Mouse (Mus musculus) neural tube, embryonic 13.5 days (tissue): Measurements from ENCODE around the gene D630045J12Rik. TPM values are rescaled to one million over a fixed set of nuclear protein-coding genes. Genes with fewer than 3 reads are reported as not detected.
A peak's percentile ranks its signal among the peaks of the same experiment; 100 is the strongest.

ENCODE experiments used
- ATAC-seq: fragments of 200-750 bp; cut with Nextera tagmentation; 2 replicates; pipeline ENCODE4 v1.8.0; 2017; ENCODE audit warnings: low read depth, mild to moderate bottlenecking, moderate TSS enrichment, moderate library complexity
- H3K27ac ChIP-seq: fragments of 300-500 bp; sonication (generic); replicated peaks from 2 replicates; pipeline ENCODE4 v1.5.1; 2015; ENCODE audit warnings: moderate library complexity, mild to moderate bottlenecking, inconsistent platforms
- H3K27me3 ChIP-seq: fragments of 300-500 bp; sonication (generic); 2 replicates; pipeline ENCODE4 v1.6.1; 2015; ENCODE audit warnings: mild to moderate bottlenecking, inconsistent platforms
- H3K36me3 ChIP-seq: fragments of 300-500 bp; sonication (generic); 2 replicates; pipeline ENCODE4 v1.6.1; 2015; ENCODE audit warnings: mild to moderate bottlenecking, inconsistent platforms
- H3K4me1 ChIP-seq: fragments of 300-500 bp; sonication (generic); replicated peaks from 2 replicates; pipeline ENCODE4 v1.6.1; 2015; ENCODE audit warnings: inconsistent platforms
- H3K4me2 ChIP-seq: fragments of 300-500 bp; sonication (generic); 2 replicates; pipeline ENCODE4 v1.6.1; 2015; ENCODE audit warnings: inconsistent platforms, mild to moderate bottlenecking, moderate library complexity
- H3K4me3 ChIP-seq: fragments of 300-500 bp; sonication (generic); 2 replicates; pipeline ENCODE4 v1.5.1; 2015; ENCODE audit warnings: mild to moderate bottlenecking, inconsistent platforms
- H3K9ac ChIP-seq: fragments of 300-500 bp; sonication (generic); 2 replicates; pipeline ENCODE4 v1.6.1; 2015; ENCODE audit warnings: moderate library complexity, mild to moderate bottlenecking, inconsistent platforms
- H3K9me3 ChIP-seq: fragments of 300-500 bp; sonication (generic); 2 replicates; pipeline ENCODE4 v1.6.1; 2016; ENCODE audit warnings: inconsistent platforms
- WGBS: fragments of 180-500 bp; shearing (Covaris S2); methylation state at CpG from one replicate; pipeline ENCODE4 v1.1.7; 2015; 5-methylcytosine and 5-hydroxymethylcytosine counted together
- polyA plus RNA-seq: library from polyadenylated mRNA; unstranded; fragments of >200 nt; fragmentation: Nextera tagmentation; extraction: Ambion mirVana; gene quantifications from 2 replicates; pipeline ENCODE4 v1.2.1, GENCODE M21; 2015

D630045J12Rik gene
- polyA plus RNA-seq, 1 experiment from 2014 or later: 14.6 TPM

- Histone ChIP-seq H3K9me3 (0 out of 2 replicates have a peak, but pooled peaks cover 3% of the 10 kb centered on the region), H3K4me2 (no peak overlapping the region), H3K4me3 (no peak overlapping the region), H3K27ac (no peak overlapping the region), H3K36me3 (no peaks in the 10 kb centered on the region), H3K27me3 (no peaks in the 10 kb centered on the region), H3K9ac (no peak overlapping the region), H3K4me1 (peaks cover 37% of the 10 kb centered on the region)
- ATAC-seq: no peak
- 80% methylated on average over 4 of the region's 4 CpGs for WGBS
Observed at GRCm38 (mm10) chr6:38238382-38238781, 15.4 kb downstream of the D630045J12Rik start.

GRCm38 (mm10) chr6:38235991-38236658, 17.7 kb downstream of the D630045J12Rik start:
- no peak for ATAC-seq
- H3K27ac ChIP-seq: no peak overlapping the region

GRCm38 (mm10) chr6:38233803-38234202, 20.0 kb downstream of the D630045J12Rik start:
- Histone ChIP-seq H3K9me3 (0 out of 2 replicates have a peak, but pooled peaks cover 3% of the 10 kb centered on the region), H3K36me3 (no peaks in the 10 kb centered on the region), H3K27me3 (no peaks in the 10 kb centered on the region), H3K4me2 (no peak overlapping the region), H3K9ac (no peak overlapping the region), H3K27ac (no peak overlapping the region), H3K4me3 (no peak overlapping the region), H3K4me1 (peaks cover 18% of the 10 kb centered on the region)
- no peak for ATAC-seq
- WGBS: 95% methylated on average over 3 of the region's 3 CpGs

More at GRCm38 (mm10) chr6:38235991-38236658, 17.7 kb downstream of the D630045J12Rik start:
- Histone ChIP-seq H3K4me1 (peaks cover 34% of the 10 kb centered on the region), H3K9me3 (0 out of 2 replicates have a peak, but pooled peaks cover 3% of the 10 kb centered on the region), H3K4me3 (no peak overlapping the region), H3K36me3 (no peaks in the 10 kb centered on the region), H3K27me3 (no peaks in the 10 kb centered on the region), H3K9ac (no peak overlapping the region), H3K4me2 (no peak overlapping the region)
- 82% methylated on average over 7 of the region's 7 CpGs for WGBS

GRCm38 (mm10) chr6:38232917-38233316, 20.9 kb downstream of the D630045J12Rik start:
- peak overlapping the region; percentile 17; the same call in 1 of the 2 replicates for H3K9ac ChIP-seq
- peaks cover 18% of the 10 kb centered on the region for H3K4me1 ChIP-seq
- no peak for ATAC-seq
- H3K27me3 ChIP-seq: no peaks in the 10 kb centered on the region
- H3K9me3 ChIP-seq: 0 out of 2 replicates have a peak, but pooled peaks cover 3% of the 10 kb centered on the region
- H3K4me3 ChIP-seq: no peak overlapping the region
- no peak overlapping the region for H3K4me2 ChIP-seq
- H3K27ac ChIP-seq: peak overlapping the region; percentile 59; the same call in 1 of the 2 replicates
- WGBS: 71% methylated on average over 3 of the region's 3 CpGs
- no peaks in the 10 kb centered on the region for H3K36me3 ChIP-seq

GRCm38 (mm10) chr6:38231994-38232393, 21.8 kb downstream of the D630045J12Rik start:
- WGBS: 60% methylated on average over 4 of the region's 4 CpGs
- H3K9ac ChIP-seq: 0 out of 2 replicates have a peak overlapping the region, but pooled peaks have one; percentile 17
- peak overlapping the region; percentile 59 for H3K27ac ChIP-seq
- 0 out of 2 replicates have a peak overlapping the region, but pooled peaks have one; percentile 18 for H3K4me2 ChIP-seq
- no peaks in the 10 kb centered on the region for H3K9me3 ChIP-seq
- peaks cover 18% of the 10 kb centered on the region for H3K4me1 ChIP-seq
- no peaks in the 10 kb centered on the region for H3K36me3 ChIP-seq
- no peak overlapping the region for H3K4me3 ChIP-seq
- ATAC-seq: peak; percentile 52
- no peaks in the 10 kb centered on the region for H3K27me3 ChIP-seq

- no peaks in the 10 kb centered on the region for H3K9me3 ChIP-seq
- peak overlapping the region; percentile 78 for H3K27ac ChIP-seq
- no peaks in the 10 kb centered on the region for H3K27me3 ChIP-seq
- no peak overlapping the region for H3K9ac ChIP-seq
- peak; percentile 67; the same call in 1 of the 2 replicates for ATAC-seq
- no peaks in the 10 kb centered on the region for H3K36me3 ChIP-seq
- H3K4me3 ChIP-seq: no peak overlapping the region
- 29% methylated on average over 1 of the region's 1 CpGs for WGBS
- no peak overlapping the region for H3K4me2 ChIP-seq
- peaks cover 36% of the 10 kb centered on the region for H3K4me1 ChIP-seq
Observed at GRCm38 (mm10) chr6:38224079-38224478, 29.7 kb downstream of the D630045J12Rik start.

GRCm38 (mm10) chr6:38219261-38219660, 34.5 kb downstream of the D630045J12Rik start:
- no peak overlapping the region for H3K4me3 ChIP-seq
- H3K27ac ChIP-seq: no peak overlapping the region
- H3K36me3 ChIP-seq: no peaks in the 10 kb centered on the region
- WGBS: 94% methylated on average over 2 of the region's 2 CpGs
- H3K9me3 ChIP-seq: no peaks in the 10 kb centered on the region
- H3K4me2 ChIP-seq: no peak overlapping the region
- no peak overlapping the region for H3K9ac ChIP-seq
- no peaks in the 10 kb centered on the region for H3K27me3 ChIP-seq
- 0 out of 2 replicates have a peak, but pooled peaks have one; percentile 28 for ATAC-seq
- peaks cover 24% of the 10 kb centered on the region for H3K4me1 ChIP-seq

- H3K9ac ChIP-seq: no peak overlapping the region
- no peaks in the 10 kb centered on the region for H3K9me3 ChIP-seq
- no peak overlapping the region for H3K27ac ChIP-seq
- no peak overlapping the region for H3K4me3 ChIP-seq
- H3K36me3 ChIP-seq: no peaks in the 10 kb centered on the region
- no peak overlapping the region for H3K4me2 ChIP-seq
- WGBS: 75% methylated on average over 14 of the region's 14 CpGs
- peaks cover 15% of the 10 kb centered on the region for H3K4me1 ChIP-seq
- no peaks in the 10 kb centered on the region for H3K27me3 ChIP-seq
- no peak for ATAC-seq
Observed at GRCm38 (mm10) chr6:38215448-38216110, 38.2 kb downstream of the D630045J12Rik start.

- Histone ChIP-seq H3K4me3 (no peak overlapping the region), H3K9ac (0 out of 2 replicates have a peak overlapping the region, but pooled peaks have one; percentile 9), H3K36me3 (no peaks in the 10 kb centered on the region), H3K27me3 (no peaks in the 10 kb centered on the region), H3K4me1 (peaks cover 41% of the 10 kb centered on the region), H3K4me2 (no peak overlapping the region), H3K27ac (peak overlapping the region; percentile 52), H3K9me3 (no peaks in the 10 kb centered on the region)
- 68% methylated on average over 2 of the region's 2 CpGs for WGBS
- ATAC-seq: no peak
Observed at GRCm38 (mm10) chr6:38207621-38208020, 46.2 kb downstream of the D630045J12Rik start.

- no peaks in the 10 kb centered on the region for H3K9me3 ChIP-seq
- H3K36me3 ChIP-seq: no peaks in the 10 kb centered on the region
- H3K9ac ChIP-seq: peak overlapping the region; percentile 9; the same call in 1 of the 2 replicates
- no peak overlapping the region for H3K4me3 ChIP-seq
- peaks cover 47% of the 10 kb centered on the region for H3K4me1 ChIP-seq
- H3K4me2 ChIP-seq: no peak overlapping the region
- H3K27me3 ChIP-seq: no peaks in the 10 kb centered on the region
- WGBS: 6% methylated on average over 8 of the region's 8 CpGs
- ATAC-seq: no peak
- H3K27ac ChIP-seq: peak overlapping the region; percentile 52
Observed at GRCm38 (mm10) chr6:38206941-38207531, 46.8 kb downstream of the D630045J12Rik start.

GRCm38 (mm10) chr6:38205375-38205774, 48.4 kb downstream of the D630045J12Rik start:
- Histone ChIP-seq H3K4me3 (no peak overlapping the region), H3K4me1 (peaks cover 48% of the 10 kb centered on the region), H3K36me3 (no peaks in the 10 kb centered on the region), H3K27ac (no peak overlapping the region), H3K27me3 (no peaks in the 10 kb centered on the region), H3K9ac (no peak overlapping the region), H3K4me2 (no peak overlapping the region), H3K9me3 (no peaks in the 10 kb centered on the region)
- 78% methylated on average over 6 of the region's 6 CpGs for WGBS
- ATAC-seq: no peak

GRCm38 (mm10) chr6:38203820-38204219, 50.0 kb downstream of the D630045J12Rik start:
- no peak overlapping the region for H3K4me3 ChIP-seq
- no peaks in the 10 kb centered on the region for H3K9me3 ChIP-seq
- H3K27me3 ChIP-seq: no peaks in the 10 kb centered on the region
- H3K9ac ChIP-seq: no peak overlapping the region
- H3K27ac ChIP-seq: no peak overlapping the region
- H3K4me2 ChIP-seq: no peak overlapping the region
- H3K4me1 ChIP-seq: peaks cover 58% of the 10 kb centered on the region
- no peaks in the 10 kb centered on the region for H3K36me3 ChIP-seq
- WGBS: 68% methylated on average over 4 of the region's 4 CpGs
- ATAC-seq: peak; percentile 11; the same call in 1 of the 2 replicates
